Mouse (Mus musculus): ENCODE results near the gene Pitx2. TPM values are rescaled to one million over a fixed set of nuclear protein-coding genes. Genes with fewer than 3 reads are reported as not detected.
A peak's percentile ranks its signal among the peaks of the same experiment; 100 is the strongest.

The Pitx2 gene
- total RNA-seq, 2 experiments from 2014 or later: not detected

DNA sequence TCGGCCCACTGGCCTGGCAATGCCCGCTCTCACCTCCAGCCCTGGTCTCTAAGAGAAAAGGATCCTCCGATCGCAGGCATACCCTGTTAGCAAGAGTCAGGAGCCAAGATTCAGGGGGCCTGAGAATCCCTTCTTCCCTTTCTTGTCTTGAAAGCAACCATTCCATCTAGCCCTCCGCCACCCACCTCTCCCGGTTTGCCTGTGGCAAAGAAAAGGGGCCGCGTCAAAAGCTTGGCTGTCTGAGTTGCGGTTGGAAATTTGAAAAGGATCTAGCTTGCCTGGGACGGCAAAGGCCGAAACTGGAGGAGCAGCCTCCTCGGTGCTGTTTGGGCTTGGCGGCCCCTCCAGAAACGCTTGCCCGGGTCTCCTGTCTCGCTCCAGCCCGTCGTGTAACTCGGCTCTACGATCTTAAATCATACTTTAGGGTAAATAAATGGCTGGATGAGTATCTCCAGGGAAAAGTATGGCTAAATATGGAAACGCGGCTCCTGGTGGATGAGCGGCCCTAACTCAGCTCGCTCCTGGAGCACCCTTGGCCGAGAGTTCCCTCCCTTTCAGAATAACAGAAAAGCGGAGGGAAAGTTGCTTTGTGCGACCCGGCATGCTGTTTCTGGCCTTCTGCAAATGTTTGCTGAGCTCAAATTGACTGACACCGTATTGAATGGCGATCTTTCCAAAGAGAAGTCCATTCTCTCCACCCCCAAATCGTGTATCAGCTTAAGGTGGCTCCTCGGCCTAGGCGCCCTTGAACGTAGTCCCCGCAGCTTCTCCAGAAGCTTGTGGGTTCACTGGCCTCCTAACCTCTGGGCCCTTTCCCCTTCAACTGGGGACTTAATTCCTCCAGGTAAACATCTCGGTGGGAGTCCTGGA is 3.4 kb downstream of the Pitx2 start:
- no peak for DNase-seq

DNA sequence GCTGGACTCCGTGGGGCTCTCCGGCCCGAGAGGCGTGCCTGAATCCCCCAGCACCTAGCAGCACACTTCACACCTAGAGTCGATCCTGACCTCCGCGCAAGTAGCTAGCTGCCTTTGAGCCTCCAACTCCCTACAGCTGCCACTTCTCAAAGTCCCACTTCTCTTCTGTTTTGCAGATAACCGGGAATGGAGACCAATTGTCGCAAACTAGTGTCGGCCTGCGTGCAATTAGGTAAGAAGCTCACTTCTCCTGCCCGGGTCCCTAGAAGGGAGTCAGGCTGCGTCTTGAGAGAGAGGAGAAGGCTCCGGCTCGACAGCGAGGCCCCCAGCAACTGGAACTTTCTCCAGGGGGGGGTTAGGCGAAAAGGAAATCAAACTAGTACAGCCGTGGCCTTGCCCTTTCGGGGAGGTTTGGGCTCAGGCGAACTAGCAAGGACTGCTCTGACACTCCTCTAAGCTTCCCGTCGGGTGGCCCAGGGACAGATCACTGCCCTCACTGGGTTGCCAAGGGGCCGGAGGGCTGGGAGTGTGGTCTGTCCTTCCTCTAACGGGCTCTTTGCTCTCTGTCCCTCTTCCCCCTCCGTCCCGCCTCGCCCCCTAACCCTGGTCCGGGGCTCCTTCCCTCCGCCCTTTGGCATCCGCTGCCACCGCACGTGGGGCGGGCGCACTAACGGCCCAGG is 4.2 kb downstream of the Pitx2 start:
- DNase-seq: no peak

DNA sequence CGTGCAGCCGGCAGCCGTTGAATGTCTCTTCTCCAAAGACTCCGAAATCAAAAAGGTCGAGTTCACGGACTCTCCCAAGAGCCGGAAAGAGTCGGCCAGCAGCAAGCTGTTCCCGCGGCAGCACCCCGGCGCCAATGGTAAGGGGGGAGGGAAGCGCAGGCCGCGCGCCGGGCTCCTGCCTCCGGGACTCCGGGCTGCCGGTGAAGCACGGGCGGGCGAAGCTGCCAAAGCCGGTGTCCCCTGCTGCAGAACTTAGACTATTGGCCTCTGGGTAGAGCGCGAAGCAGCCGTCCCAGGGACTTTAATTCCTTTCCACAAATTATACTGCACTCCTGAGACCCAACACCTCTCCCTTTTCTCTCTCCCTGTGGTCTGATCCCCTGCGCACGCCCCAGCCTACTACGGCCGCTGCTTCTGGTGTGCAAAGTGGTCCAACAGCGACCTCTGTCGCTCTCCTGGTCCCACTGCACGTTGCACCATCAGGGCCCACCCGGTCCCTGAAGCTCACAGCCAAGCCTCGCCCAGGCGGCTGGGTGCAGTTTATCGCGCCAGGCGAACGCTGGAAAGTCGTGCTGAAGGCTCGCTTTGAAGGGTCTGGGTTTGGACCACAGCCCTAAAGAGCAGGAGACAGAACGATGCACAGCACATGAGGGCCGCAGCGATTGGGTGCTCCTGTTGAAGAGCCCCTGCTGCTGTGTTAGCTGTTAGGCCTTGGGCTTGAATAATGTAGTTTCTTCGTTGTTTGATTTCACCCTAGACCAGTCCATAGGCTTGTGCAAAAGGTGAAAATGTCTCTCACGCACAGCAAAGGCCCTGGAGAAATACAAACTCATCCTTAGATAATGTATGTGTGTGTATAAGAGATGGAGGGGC is 5.0 kb downstream of the Pitx2 start:
- peak; percentile 70 to 71 for DNase-seq

GRCm38 (mm10) chr3:129205481-129206175 is 6.0 kb downstream of the Pitx2 start:
- no peak for DNase-seq

DNA sequence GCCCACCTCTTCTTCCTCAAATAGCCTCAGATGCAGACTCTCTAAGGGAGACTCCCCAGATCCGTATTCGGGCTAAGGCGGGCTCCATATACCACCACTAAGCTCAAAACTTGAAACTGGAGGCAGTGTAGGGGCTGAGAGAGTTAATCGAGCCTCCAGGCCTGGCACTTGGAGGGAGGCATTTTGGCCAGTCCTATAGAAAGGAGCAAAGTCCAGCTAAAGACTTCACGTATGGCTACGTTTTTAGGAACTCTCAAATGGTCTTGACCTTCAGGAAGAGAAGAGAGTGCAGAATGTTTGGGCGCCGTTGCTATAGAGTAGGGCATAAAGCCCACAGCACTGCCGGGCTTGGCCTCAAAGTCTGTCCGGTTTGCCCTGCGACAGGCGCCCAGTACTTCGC is 7.1 kb downstream of the Pitx2 start:
- no peak for DNase-seq

- DNase-seq: no peak
Observed at GRCm38 (mm10) chr3:129207231-129208030, 7.8 kb downstream of the Pitx2 start.

- DNase-seq: no peak
Observed at GRCm38 (mm10) chr3:129208031-129208380, 8.3 kb downstream of the Pitx2 start.

DNA sequence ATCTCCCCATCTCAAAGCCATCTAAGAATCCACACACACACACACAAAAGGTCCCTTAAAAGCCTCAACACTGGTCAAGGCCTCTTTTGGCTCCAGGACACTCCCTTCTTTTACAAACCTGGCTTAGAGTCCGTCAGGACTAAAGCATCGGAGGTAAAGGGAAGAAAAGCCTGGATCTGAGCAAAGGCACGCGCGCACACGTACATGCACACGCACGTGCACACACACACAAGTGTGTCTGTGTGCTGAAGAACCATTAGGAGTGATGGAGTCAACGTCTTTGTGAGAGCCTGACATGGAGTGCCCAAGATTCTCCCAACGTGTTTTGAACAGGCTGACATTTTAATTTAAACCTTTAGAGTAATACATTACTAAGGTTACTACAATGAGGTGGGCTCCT is 8.7 kb downstream of the Pitx2 start:
- no peak for DNase-seq

DNA sequence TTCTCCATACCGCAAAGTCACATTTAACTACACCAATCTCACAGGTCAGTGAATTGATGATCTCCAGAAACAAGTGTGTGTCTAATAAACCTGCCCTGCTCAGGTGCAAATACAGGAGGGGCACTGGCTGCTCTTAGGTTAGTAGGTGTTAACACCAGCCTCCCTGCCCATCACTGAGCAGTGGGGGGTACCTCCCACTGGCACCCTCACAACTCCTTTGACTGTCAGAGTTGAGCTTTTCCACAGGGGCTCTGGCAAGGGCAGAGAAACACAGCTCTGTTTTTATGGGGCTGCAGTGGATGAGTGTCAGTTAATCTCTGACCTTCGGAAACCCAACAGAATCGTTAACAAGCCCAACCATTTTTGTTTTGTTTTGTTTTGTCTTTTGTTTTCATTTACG is 9.6 kb downstream of the Pitx2 start:
- no peak for DNase-seq

- no peak for DNase-seq
Observed at GRCm38 (mm10) chr3:129209771-129210170, 10.1 kb downstream of the Pitx2 start.

DNA sequence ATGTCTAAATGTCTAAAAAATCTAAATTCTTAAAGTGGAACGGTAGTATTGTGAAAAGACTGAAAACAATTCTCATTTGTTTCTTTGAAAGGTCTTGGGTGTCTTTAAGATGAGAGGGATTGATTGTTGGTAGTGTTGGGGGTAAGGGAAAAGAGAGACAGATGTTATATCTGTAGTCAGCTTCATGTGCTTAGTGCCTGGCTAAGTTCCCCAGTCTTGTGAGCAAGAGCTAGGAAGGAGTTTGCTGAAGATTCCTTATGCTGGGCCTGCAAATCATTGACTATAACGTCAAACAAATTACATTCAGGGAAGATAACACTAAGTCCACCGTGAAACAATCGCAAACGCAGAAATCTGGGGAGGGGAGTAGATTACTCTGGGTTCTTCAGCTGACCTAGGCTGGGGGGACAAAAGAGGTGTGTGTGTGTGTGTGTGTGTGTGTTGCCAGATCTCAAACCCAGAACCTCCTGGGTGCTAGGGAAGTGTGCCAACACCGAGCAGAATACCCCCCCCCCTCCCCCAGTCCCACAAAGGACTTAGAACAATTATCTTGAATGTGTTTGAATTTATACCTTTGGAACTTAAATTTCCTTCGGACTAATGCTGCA is 12.5 kb downstream of the Pitx2 start:
- DNase-seq: no peak

DNA sequence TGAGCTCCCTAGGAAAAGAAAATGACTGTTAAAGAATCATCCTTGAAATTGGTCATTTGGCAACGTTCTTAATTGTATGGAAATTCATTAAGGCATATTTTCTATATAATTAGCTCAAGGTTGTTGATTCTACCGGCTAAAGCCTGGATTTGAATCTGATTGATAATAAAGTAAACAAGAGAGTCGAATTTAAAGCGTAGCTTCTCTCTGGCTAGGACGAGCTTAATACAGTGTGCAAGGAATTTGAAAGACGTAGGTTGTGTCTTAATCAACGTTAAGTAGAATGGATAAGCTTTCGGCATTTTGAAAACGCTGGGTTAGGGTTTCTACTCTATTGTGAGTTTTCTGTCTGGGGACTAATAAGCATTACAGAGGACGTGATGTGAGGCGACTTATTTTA is 13.1 kb downstream of the Pitx2 start:
- DNase-seq: no peak

- no peak for DNase-seq
Observed at GRCm38 (mm10) chr3:129213633-129214145, 14.0 kb downstream of the Pitx2 start.

GRCm38 (mm10) chr3:129214146-129214665 is 14.5 kb downstream of the Pitx2 start:
- DNase-seq: no peak

DNA sequence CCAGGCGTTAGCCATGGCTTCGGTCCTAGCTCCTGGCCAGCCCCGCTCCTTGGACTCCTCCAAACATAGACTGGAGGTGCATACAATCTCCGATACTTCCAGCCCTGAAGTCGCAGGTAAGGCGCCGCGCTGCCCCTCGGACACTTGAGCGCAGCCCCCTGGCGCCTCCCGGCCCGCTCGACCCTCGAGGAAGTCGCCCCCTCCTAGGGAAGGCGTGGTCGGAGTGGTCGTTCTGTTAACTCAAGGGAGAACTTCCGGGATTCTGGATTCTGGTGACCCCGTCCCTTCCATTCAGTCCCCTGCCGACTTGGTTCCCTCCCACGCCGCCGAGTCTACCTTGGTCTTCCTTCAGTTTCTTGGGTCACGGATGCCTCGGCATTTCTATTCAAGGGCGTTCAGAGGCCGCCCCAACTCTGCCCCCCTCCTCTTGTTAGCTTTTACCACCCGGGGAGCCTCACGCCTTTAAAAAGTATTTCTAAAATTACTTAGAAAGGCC is 15.0 kb downstream of the Pitx2 start:
- DNase-seq: no peak

DNA sequence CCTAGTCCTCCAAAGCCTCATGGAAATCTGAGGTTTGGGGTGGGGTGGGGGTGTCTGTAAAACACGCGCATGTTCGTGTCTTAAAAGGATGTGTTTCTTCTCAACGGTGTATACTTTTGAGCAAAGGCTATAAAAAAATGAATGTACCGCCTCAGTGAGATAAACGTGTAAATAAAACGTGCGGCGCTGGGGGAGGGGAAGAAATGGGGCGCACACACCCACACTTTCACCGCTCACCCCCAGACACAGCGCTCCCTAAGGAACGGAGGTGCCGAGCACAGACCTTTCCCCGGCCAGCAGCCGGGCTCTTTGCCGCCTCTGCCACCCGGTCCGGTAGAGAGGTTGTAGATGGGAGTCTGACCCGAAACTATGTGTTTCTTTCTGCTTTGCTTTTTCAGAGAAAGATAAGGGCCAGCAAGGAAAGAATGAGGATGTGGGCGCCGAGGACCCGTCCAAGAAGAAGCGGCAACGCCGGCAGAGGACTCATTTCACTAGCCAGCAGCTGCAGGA is 15.6 kb downstream of the Pitx2 start:
- DNase-seq: no peak

GRCm38 (mm10) chr3:129215751-129216331 is 16.2 kb downstream of the Pitx2 start:
- DNase-seq: no peak

- DNase-seq: no peak
Observed at GRCm38 (mm10) chr3:129216491-129216890, 16.8 kb downstream of the Pitx2 start.

- DNase-seq: no peak
Observed at GRCm38 (mm10) chr3:129216911-129217561, 17.4 kb downstream of the Pitx2 start.

All from layer of hippocampus, postnatal 36 days (tissue).